9 mouse cellular contexts compared by ENCODE assay signal in genomic region chr7:73389871-73390294, GRCm38 (mm10). TPM values are rescaled to one million over a fixed set of nuclear protein-coding genes. Genes with fewer than 3 reads are reported as not detected.
DNase-seq lines count a peak whose midpoint lies in the region; ATAC-seq and TF ChIP-seq lines count a peak whose summit lies in the region.
"Had no signal": no experiment of that assay in that cellular context is flagged by ENCODE, and none has a peak within 500 bp of the region (broad histone marks: within the 10 kb centered on the region; RNA-seq: fewer than 3 reads in every experiment).

No protein-coding gene starts in this region.

- no peak overlapping the region for H3K27ac ChIP-seq in heart, embryonic 11.5 days (ENCODE audit: low read depth, low read length)
- no peak overlapping the region for H3K27ac ChIP-seq in heart, embryonic 16.5 days (ENCODE audit: low read length)
- H3K27ac ChIP-seq in limb, embryonic 14.5 days (replicated peaks; ENCODE audit: low read depth, low read length): peak overlapping the region; percentile 93
- peak overlapping the region; percentile 87 for H3K27ac ChIP-seq in neural tube, embryonic 15.5 days (replicated peaks)

- peaks cover 23% of the 10 kb centered on the region for H3K27me3 ChIP-seq in heart, embryonic 11.5 days (ENCODE audit: control insufficient read depth, insufficient read depth, low read length)
- 0 out of 2 replicates have a peak, but pooled peaks cover 6% of the 10 kb centered on the region for H3K27me3 ChIP-seq in heart, embryonic 16.5 days (ENCODE audit: control insufficient read depth, insufficient read depth, low read length)
- H3K27me3 ChIP-seq in limb, embryonic 14.5 days (ENCODE audit: control insufficient read depth, insufficient read depth, low read length): no peaks in the 10 kb centered on the region
- H3K27me3 ChIP-seq in neural tube, embryonic 15.5 days (replicated peaks): no peaks in the 10 kb centered on the region

- H3K4me1 ChIP-seq in heart, embryonic 11.5 days (ENCODE audit: control insufficient read depth, insufficient read depth, low read length): peaks cover 6% of the 10 kb centered on the region; the same call in 1 of the 2 replicates
- peaks cover 10% of the 10 kb centered on the region for H3K4me1 ChIP-seq in heart, embryonic 16.5 days (ENCODE audit: control insufficient read depth, insufficient read depth, low read length)
- peaks cover 25% of the 10 kb centered on the region for H3K4me1 ChIP-seq in limb, embryonic 14.5 days (ENCODE audit: control insufficient read depth, insufficient read depth, low read length)
- peaks cover 61% of the 10 kb centered on the region for H3K4me1 ChIP-seq in neural tube, embryonic 15.5 days

- H3K4me3 ChIP-seq in heart, embryonic 11.5 days (ENCODE audit: low read depth, low read length): peak overlapping the region; percentile 72
- H3K4me3 ChIP-seq in heart, embryonic 16.5 days (ENCODE audit: low read length): peak overlapping the region; percentile 73
- peak overlapping the region; percentile 68 for H3K4me3 ChIP-seq in limb, embryonic 14.5 days (replicated peaks; ENCODE audit: low read length)
- peak overlapping the region; percentile 60 for H3K4me3 ChIP-seq in neural tube, embryonic 15.5 days (replicated peaks)

- no peak for DNase-seq in heart, postnatal 10 days
- peak; percentile 46 for DNase-seq in limb, embryonic 14.5 days (ENCODE audit: low spot score)
- no peak for DNase-seq in B cell, adult 2 months
- no peak for DNase-seq in adrenal gland, postnatal 25 days
- DNase-seq in layer of hippocampus, adult 9-11 months: no peak
- DNase-seq: cerebellum, postnatal 36 days had no signal

- ATAC-seq in heart, embryonic 11.5 days (replicated peaks; ENCODE audit: insufficient number of reproducible peaks, low FRiP score, low TSS enrichment): no peak
- no peak for ATAC-seq in heart, embryonic 16.5 days (replicated peaks; ENCODE audit: extremely low read depth, insufficient read depth, low FRiP score)
- ATAC-seq in limb, embryonic 14.5 days (ENCODE audit: low FRiP score, low read depth): peak; percentile 30; the same call in 1 of the 2 replicates
- ATAC-seq in neural tube, embryonic 15.5 days (ENCODE audit: low FRiP score): no peak

- H3K9ac ChIP-seq in heart, embryonic 11.5 days (ENCODE audit: low read depth, low read length): no peak overlapping the region
- peak overlapping the region; percentile 8; the same call in 1 of the 2 replicates for H3K9ac ChIP-seq in heart, embryonic 16.5 days (ENCODE audit: low read length)
- H3K9ac ChIP-seq in limb, embryonic 14.5 days (ENCODE audit: low read depth, low read length, severe bottlenecking): peak overlapping the region; percentile 13; the same call in 1 of the 2 replicates
- H3K9ac ChIP-seq in neural tube, embryonic 15.5 days (replicated peaks): peak overlapping the region; percentile 67; the same call in 1 of the 2 replicates

- WGBS in heart, embryonic 11.5 days (ENCODE audit: insufficient replicate concordance): 2% methylated on average over 15 of the region's 15 CpGs
- WGBS in heart, embryonic 16.5 days: 2% methylated on average over 15 of the region's 15 CpGs
- WGBS in limb, embryonic 14.5 days: 1% methylated on average over 15 of the region's 15 CpGs
- 2% methylated on average over 15 of the region's 15 CpGs for WGBS in neural tube, embryonic 15.5 days

- peak overlapping the region; percentile 98 for H3K4me2 ChIP-seq in heart, embryonic 11.5 days
- peak overlapping the region; percentile 97 for H3K4me2 ChIP-seq in heart, embryonic 16.5 days (ENCODE audit: low read depth, low read length)
- peak overlapping the region; percentile 71 for H3K4me2 ChIP-seq in limb, embryonic 14.5 days (replicated peaks; ENCODE audit: low read depth, low read length, severe bottlenecking)
- H3K4me2 ChIP-seq in neural tube, embryonic 15.5 days: peak overlapping the region; percentile 93

- intact Hi-C loops in heart, postnatal 10 days (cut with DNase I): no loop called here

- no peaks in the 10 kb centered on the region for H3K36me3 ChIP-seq in heart, embryonic 11.5 days (ENCODE audit: control insufficient read depth, insufficient read depth, low read length)
- no peaks in the 10 kb centered on the region for H3K36me3 ChIP-seq in heart, embryonic 16.5 days (ENCODE audit: control insufficient read depth, insufficient read depth)
- H3K36me3 ChIP-seq in limb, embryonic 14.5 days (ENCODE audit: control insufficient read depth, insufficient read depth, low read length): 0 out of 2 replicates have a peak, but pooled peaks cover 6% of the 10 kb centered on the region
- no peaks in the 10 kb centered on the region for H3K36me3 ChIP-seq in neural tube, embryonic 15.5 days

- TF ChIP-seq POLR2A in limb, embryonic 14.5 days (IDR thresholded peaks at IDR 0.05; ENCODE audit: borderline replicate concordance, extremely low read depth, insufficient read depth, insufficient read length): no peak

- H3K9me3 ChIP-seq in heart, embryonic 11.5 days (replicated peaks; ENCODE audit: control insufficient read depth, low read length): no peaks in the 10 kb centered on the region
- H3K9me3 ChIP-seq in heart, embryonic 16.5 days (replicated peaks; ENCODE audit: control insufficient read depth, low read length): no peaks in the 10 kb centered on the region
- no peaks in the 10 kb centered on the region for H3K9me3 ChIP-seq in limb, embryonic 14.5 days (ENCODE audit: control insufficient read depth, low read length)
- H3K9me3 ChIP-seq in neural tube, embryonic 15.5 days (replicated peaks): no peaks in the 10 kb centered on the region

RNA-seq across cellular contexts. Expression of gene Rgma, which starts 14.6 kb away (rescaled TPM):
- polyA plus RNA-seq in heart, embryonic 11.5 days (2014; fragmentation: Nextera tagmentation; extraction: Ambion mirVana): 4.2 and 5.8 TPM in 2 replicates
- 10 to 100 TPM; 40.6 to 50.4 TPM for total RNA-seq in heart, postnatal 10 days (2021)
- polyA plus RNA-seq in heart, embryonic 16.5 days (2015; fragmentation: Nextera tagmentation; extraction: Ambion mirVana): 3.6 and 4.4 TPM in 2 replicates
- 49.1 and 64.3 TPM in 2 replicates for polyA plus RNA-seq in limb, embryonic 14.5 days (2012; rRNA removed)
- 23.5 and 30.9 TPM in 2 replicates for polyA plus RNA-seq in limb, embryonic 14.5 days (2014; fragmentation: Nextera tagmentation; extraction: Ambion mirVana)
- polyA plus RNA-seq in neural tube, embryonic 15.5 days (2015; fragmentation: Nextera tagmentation; extraction: Ambion mirVana): 32.3 and 32.7 TPM in 2 replicates
- 7.7 and 9.9 TPM in 2 replicates for total RNA-seq in adrenal gland, postnatal 25 days (2021)

Comparison
In these comparisons a context has a peak if more than half of its experiments do, and no peak if none do; other contexts are left out.
1. H3K27ac ChIP-seq: peak in limb, embryonic 14.5 days (single experiment) and neural tube, embryonic 15.5 days (single experiment); none in heart, embryonic 11.5 days (single experiment) and heart, embryonic 16.5 days (single experiment).
2. Peak in every context shown above with its lines, with median percentiles within 50 percentile points of each other: H3K4me2 ChIP-seq and H3K4me3 ChIP-seq.